Mouse (Mus musculus): ENCODE data around the gene Nfib. TPM values are rescaled to one million over a fixed set of nuclear protein-coding genes. Genes with fewer than 3 reads are reported as not detected.

Nfib gene
- polyA plus RNA-seq, 1 experiment from 2014 or later: 13.5 TPM

GRCm38 (mm10) chr4:82443003-82443402 is 262.5 kb downstream of the Nfib start:
- Histone ChIP-seq H3K27me3 (replicated peaks; ENCODE audit: control insufficient read depth, insufficient read depth, low read length) (no peaks in the 10 kb centered on the region), H3K9me3 (ENCODE audit: control insufficient read depth) (no peaks in the 10 kb centered on the region), H3K9ac (ENCODE audit: low read depth, low read length) (no peak overlapping the region), H3K4me1 (replicated peaks; ENCODE audit: control insufficient read depth, insufficient read depth, low read length) (0 out of 2 replicates have a peak, but pooled peaks cover 5% of the 10 kb centered on the region), H3K27ac (ENCODE audit: low read depth, low read length) (no peak overlapping the region), H3K4me2 (replicated peaks; ENCODE audit: low read depth) (no peak overlapping the region), H3K4me3 (ENCODE audit: low read depth, low read length) (no peak overlapping the region), H3K36me3 (ENCODE audit: control insufficient read depth, insufficient read depth) (no peaks in the 10 kb centered on the region)
- no peak for ATAC-seq
- 68% methylated on average over 5 of the region's 5 CpGs for WGBS
- no peak for TF ChIP-seq CTCF (IDR thresholded peaks at IDR 0.05; ENCODE audit: low read depth)

- H3K4me2 ChIP-seq (replicated peaks; ENCODE audit: low read depth): no peak overlapping the region
- 60% methylated on average over 2 of the region's 2 CpGs for WGBS
- no peaks in the 10 kb centered on the region for H3K36me3 ChIP-seq (ENCODE audit: control insufficient read depth, insufficient read depth)
- ATAC-seq: no peak
- H3K4me3 ChIP-seq (ENCODE audit: low read depth, low read length): no peak overlapping the region
- H3K4me1 ChIP-seq (replicated peaks; ENCODE audit: control insufficient read depth, insufficient read depth, low read length): 0 out of 2 replicates have a peak, but pooled peaks cover 2% of the 10 kb centered on the region
- no peak overlapping the region for H3K9ac ChIP-seq (ENCODE audit: low read depth, low read length)
- TF ChIP-seq CTCF (IDR thresholded peaks at IDR 0.05; ENCODE audit: low read depth): no peak
- no peak overlapping the region for H3K27ac ChIP-seq (ENCODE audit: low read depth, low read length)
- H3K27me3 ChIP-seq (replicated peaks; ENCODE audit: control insufficient read depth, insufficient read depth, low read length): no peaks in the 10 kb centered on the region
- H3K9me3 ChIP-seq (ENCODE audit: control insufficient read depth): no peaks in the 10 kb centered on the region
Measured at GRCm38 (mm10) chr4:82440606-82441005, 264.9 kb downstream of the Nfib start.

- no peak for TF ChIP-seq CTCF (IDR thresholded peaks at IDR 0.05; ENCODE audit: low read depth)
- no peak overlapping the region for H3K9ac ChIP-seq (ENCODE audit: low read depth, low read length)
- no peaks in the 10 kb centered on the region for H3K36me3 ChIP-seq (ENCODE audit: control insufficient read depth, insufficient read depth)
- 52% methylated on average over 8 of the region's 8 CpGs for WGBS
- H3K4me3 ChIP-seq (ENCODE audit: low read depth, low read length): no peak overlapping the region
- H3K9me3 ChIP-seq (ENCODE audit: control insufficient read depth): no peaks in the 10 kb centered on the region
- H3K4me2 ChIP-seq (replicated peaks; ENCODE audit: low read depth): no peak overlapping the region
- H3K4me1 ChIP-seq (replicated peaks; ENCODE audit: control insufficient read depth, insufficient read depth, low read length): 0 out of 2 replicates have a peak, but pooled peaks cover 3% of the 10 kb centered on the region
- ATAC-seq: no peak
- H3K27ac ChIP-seq (ENCODE audit: low read depth, low read length): no peak overlapping the region
- no peaks in the 10 kb centered on the region for H3K27me3 ChIP-seq (replicated peaks; ENCODE audit: control insufficient read depth, insufficient read depth, low read length)
Measured at GRCm38 (mm10) chr4:82439813-82440212, 265.7 kb downstream of the Nfib start.

GRCm38 (mm10) chr4:82438631-82439030 is 266.9 kb downstream of the Nfib start:
- H3K4me2 ChIP-seq (replicated peaks; ENCODE audit: low read depth): no peak overlapping the region
- no peaks in the 10 kb centered on the region for H3K9me3 ChIP-seq (ENCODE audit: control insufficient read depth)
- no peak overlapping the region for H3K27ac ChIP-seq (ENCODE audit: low read depth, low read length)
- 93% methylated on average over 5 of the region's 5 CpGs for WGBS
- no peak for TF ChIP-seq CTCF (IDR thresholded peaks at IDR 0.05; ENCODE audit: low read depth)
- no peak overlapping the region for H3K4me3 ChIP-seq (ENCODE audit: low read depth, low read length)
- H3K9ac ChIP-seq (ENCODE audit: low read depth, low read length): no peak overlapping the region
- no peaks in the 10 kb centered on the region for H3K27me3 ChIP-seq (replicated peaks; ENCODE audit: control insufficient read depth, insufficient read depth, low read length)
- 0 out of 2 replicates have a peak, but pooled peaks cover 3% of the 10 kb centered on the region for H3K4me1 ChIP-seq (replicated peaks; ENCODE audit: control insufficient read depth, insufficient read depth, low read length)
- no peaks in the 10 kb centered on the region for H3K36me3 ChIP-seq (ENCODE audit: control insufficient read depth, insufficient read depth)
- no peak for ATAC-seq

GRCm38 (mm10) chr4:82437533-82438318 is 267.8 kb downstream of the Nfib start:
- H3K9me3 ChIP-seq (ENCODE audit: control insufficient read depth): no peaks in the 10 kb centered on the region
- no peak overlapping the region for H3K9ac ChIP-seq (ENCODE audit: low read depth, low read length)
- no peak for ATAC-seq
- no peaks in the 10 kb centered on the region for H3K27me3 ChIP-seq (replicated peaks; ENCODE audit: control insufficient read depth, insufficient read depth, low read length)
- 0 out of 2 replicates have a peak, but pooled peaks cover 3% of the 10 kb centered on the region for H3K4me1 ChIP-seq (replicated peaks; ENCODE audit: control insufficient read depth, insufficient read depth, low read length)
- no peak overlapping the region for H3K27ac ChIP-seq (ENCODE audit: low read depth, low read length)
- TF ChIP-seq CTCF (IDR thresholded peaks at IDR 0.05; ENCODE audit: low read depth): no peak
- H3K36me3 ChIP-seq (ENCODE audit: control insufficient read depth, insufficient read depth): no peaks in the 10 kb centered on the region
- H3K4me3 ChIP-seq (ENCODE audit: low read depth, low read length): no peak overlapping the region
- H3K4me2 ChIP-seq (replicated peaks; ENCODE audit: low read depth): no peak overlapping the region
- WGBS: 66% methylated on average over 12 of the region's 12 CpGs

GRCm38 (mm10) chr4:82436656-82437055 is 268.9 kb downstream of the Nfib start:
- Histone ChIP-seq H3K4me2 (replicated peaks; ENCODE audit: low read depth) (no peak overlapping the region), H3K9me3 (ENCODE audit: control insufficient read depth) (no peaks in the 10 kb centered on the region), H3K9ac (ENCODE audit: low read depth, low read length) (no peak overlapping the region), H3K4me3 (ENCODE audit: low read depth, low read length) (no peak overlapping the region), H3K4me1 (replicated peaks; ENCODE audit: control insufficient read depth, insufficient read depth, low read length) (0 out of 2 replicates have a peak, but pooled peaks cover 3% of the 10 kb centered on the region), H3K36me3 (ENCODE audit: control insufficient read depth, insufficient read depth) (no peaks in the 10 kb centered on the region), H3K27ac (ENCODE audit: low read depth, low read length) (no peak overlapping the region), H3K27me3 (replicated peaks; ENCODE audit: control insufficient read depth, insufficient read depth, low read length) (no peaks in the 10 kb centered on the region)
- no peak for TF ChIP-seq CTCF (IDR thresholded peaks at IDR 0.05; ENCODE audit: low read depth)
- no peak for ATAC-seq
- WGBS: 56% methylated on average over 2 of the region's 2 CpGs

All from intestine, postnatal 0 days (tissue).